Mouse (Mus musculus) liver, embryonic 11.5 days (tissue): ENCODE measurements around the gene Fmnl2. TPM values are rescaled to one million over a fixed set of nuclear protein-coding genes. Genes with fewer than 3 reads are reported as not detected.
A peak's percentile ranks its signal among the peaks of the same experiment; 100 is the strongest.

Source experiments
- ATAC-seq: fragments of 200-750 bp; cut with Nextera tagmentation; replicated peaks from 2 replicates; pipeline ENCODE4 v1.8.0; 2017; ENCODE audit warnings: moderate number of reproducible peaks, mild to moderate bottlenecking, moderate TSS enrichment, moderate library complexity; ENCODE audit not compliant: low FRiP score
- DNase-seq: peaks from one replicate; pipeline ENCODE4 v3.0.0-alpha.2; 2017; ENCODE audit warnings: low spot score
- H3K27ac ChIP-seq: fragments of 300-500 bp; sonication (generic); 2 replicates; pipeline ENCODE4 v1.5.1; 2014; ENCODE audit warnings: mild to moderate bottlenecking, low read depth, low read length, control low read depth
- H3K27me3 ChIP-seq: fragments of 300-500 bp; sonication (generic); replicated peaks from 2 replicates; pipeline ENCODE4 v1.6.1; 2014; ENCODE audit warnings: low read length, mixed read lengths; ENCODE audit not compliant: control insufficient read depth, insufficient read depth
- H3K36me3 ChIP-seq: fragments of 300-500 bp; sonication (generic); 2 replicates; pipeline ENCODE4 v1.6.1; 2014; ENCODE audit warnings: mild to moderate bottlenecking, low read length, moderate library complexity, mixed read lengths; ENCODE audit not compliant: control insufficient read depth, insufficient read depth
- H3K4me1 ChIP-seq: fragments of 300-500 bp; sonication (generic); replicated peaks from 2 replicates; pipeline ENCODE4 v1.6.1; 2014; ENCODE audit warnings: low read length, mixed read lengths; ENCODE audit not compliant: control insufficient read depth, insufficient read depth
- H3K4me2 ChIP-seq: fragments of 300-500 bp; sonication (generic); 2 replicates; pipeline ENCODE4 v1.6.1; 2014; ENCODE audit warnings: mild to moderate bottlenecking, control low read depth, moderate library complexity
- H3K4me3 ChIP-seq: fragments of 300-500 bp; sonication (generic); 2 replicates; pipeline ENCODE4 v1.5.1; 2014; ENCODE audit warnings: low read depth, low read length, control low read depth
- H3K9ac ChIP-seq: fragments of 300-500 bp; sonication (generic); 2 replicates; pipeline ENCODE4 v1.6.1; 2014; ENCODE audit warnings: low read depth, low read length, control low read depth
- H3K9me3 ChIP-seq: fragments of 300-500 bp; sonication (generic); 2 replicates; pipeline ENCODE4 v1.6.1; 2016; ENCODE audit warnings: low read length, inconsistent platforms, mixed read lengths; ENCODE audit not compliant: control insufficient read depth
- WGBS: fragments of 180-500 bp; shearing (Covaris S2); extraction: QIAGEN DNeasy Blood & Tissue Kit; methylation state at CpG from one replicate; pipeline ENCODE4 v1.1.7; 2014; 5-methylcytosine and 5-hydroxymethylcytosine counted together
- polyA plus RNA-seq: library from polyadenylated mRNA; unstranded; fragments of >200 nt; fragmentation: Nextera tagmentation; extraction: Ambion mirVana; gene quantifications from 2 replicates; pipeline ENCODE4 v1.2.1, GENCODE M21; 2014

Gene Fmnl2
- polyA plus RNA-seq, 1 experiment from 2014 or later, result 1.5 TPM

DNA sequence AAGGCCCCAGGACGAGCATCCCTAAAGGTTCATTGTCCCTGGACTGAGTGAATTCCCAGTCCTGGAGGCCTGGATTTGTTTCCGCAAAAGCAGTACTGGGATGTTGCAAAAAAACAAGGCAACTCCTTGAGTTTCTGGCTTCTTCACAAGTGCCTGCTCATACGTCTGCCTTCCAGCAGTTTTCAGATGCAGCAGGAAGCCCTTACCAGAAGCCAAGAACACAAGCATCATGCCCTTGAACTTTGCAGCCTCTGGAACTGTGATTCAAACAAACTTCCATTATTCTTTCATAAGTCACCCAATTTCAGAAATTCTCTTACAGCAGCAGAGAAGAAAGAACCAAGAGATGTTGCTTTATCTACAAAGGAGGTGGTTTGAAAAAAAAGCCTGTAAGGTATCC, 21.9 kb upstream of the Fmnl2 start:
- H3K27ac ChIP-seq, result no peak overlapping the region
- no peak for ATAC-seq

DNA sequence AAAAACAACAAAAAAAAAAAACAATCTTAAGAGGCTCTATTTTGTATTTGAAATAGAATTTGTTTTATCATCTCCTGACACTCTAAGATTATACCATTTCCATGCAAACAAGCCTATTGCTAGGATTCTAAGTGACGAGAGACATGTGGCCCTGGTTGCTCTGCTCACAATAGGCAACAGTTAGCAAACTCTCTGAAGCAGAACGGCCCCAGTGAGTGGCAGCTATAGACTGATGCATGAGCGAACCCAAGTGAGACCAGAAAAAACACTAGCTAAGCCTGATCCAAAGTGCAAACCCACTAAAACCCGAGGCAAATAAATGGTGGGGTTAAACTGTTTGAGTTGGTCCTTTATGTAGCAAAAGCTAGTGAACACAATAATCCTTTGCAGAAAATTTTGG, 18.6 kb upstream of the Fmnl2 start:
- no peaks in the 10 kb centered on the region for H3K9me3 ChIP-seq
- no peak for ATAC-seq
- H3K36me3 ChIP-seq, result no peaks in the 10 kb centered on the region
- H3K4me3 ChIP-seq, result no peak overlapping the region
- no peak overlapping the region for H3K4me2 ChIP-seq
- no peak overlapping the region for H3K27ac ChIP-seq
- no peaks in the 10 kb centered on the region for H3K4me1 ChIP-seq
- no peaks in the 10 kb centered on the region for H3K27me3 ChIP-seq
- no peak overlapping the region for H3K9ac ChIP-seq
- DNase-seq, result no peak
- 77% methylated on average over 4 of the region's 4 CpGs for WGBS

More for the DNA sequence above, 21.9 kb upstream of the Fmnl2 start:
- no peak overlapping the region for H3K4me3 ChIP-seq
- WGBS, result 82% methylated on average over 3 of the region's 3 CpGs
- H3K4me1 ChIP-seq, result no peaks in the 10 kb centered on the region
- H3K9me3 ChIP-seq, result no peaks in the 10 kb centered on the region
- no peaks in the 10 kb centered on the region for H3K36me3 ChIP-seq
- no peak for DNase-seq
- H3K4me2 ChIP-seq, result no peak overlapping the region
- no peak overlapping the region for H3K9ac ChIP-seq
- H3K27me3 ChIP-seq, result no peaks in the 10 kb centered on the region

DNA sequence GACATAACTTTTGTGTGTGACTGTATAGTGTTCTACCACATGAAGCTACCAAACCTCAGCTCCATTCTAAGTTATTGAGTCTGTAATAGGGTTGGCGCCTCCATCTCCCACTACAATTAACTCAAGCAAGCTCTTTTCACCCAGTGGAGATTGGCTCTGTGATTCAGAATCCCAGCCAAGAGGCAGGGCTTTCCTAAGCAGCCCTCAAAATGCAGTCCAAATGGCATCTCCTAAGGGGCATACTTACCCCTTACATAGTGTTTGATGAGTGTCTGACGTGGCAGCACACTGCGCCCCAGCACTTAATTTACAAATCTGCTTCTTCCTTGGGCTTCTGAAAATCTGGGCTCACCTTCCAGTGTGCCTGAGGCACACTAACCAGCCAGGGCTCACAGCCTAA, 17.8 kb upstream of the Fmnl2 start:
- Histone ChIP-seq H3K4me1 (no peaks in the 10 kb centered on the region), H3K9ac (no peak overlapping the region), H3K27ac (no peak overlapping the region), H3K27me3 (no peaks in the 10 kb centered on the region), H3K4me3 (no peak overlapping the region), H3K9me3 (no peaks in the 10 kb centered on the region), H3K4me2 (no peak overlapping the region), H3K36me3 (no peaks in the 10 kb centered on the region)
- WGBS, result 90% methylated on average over 3 of the region's 3 CpGs
- DNase-seq (no peak), ATAC-seq (no peak)

DNA sequence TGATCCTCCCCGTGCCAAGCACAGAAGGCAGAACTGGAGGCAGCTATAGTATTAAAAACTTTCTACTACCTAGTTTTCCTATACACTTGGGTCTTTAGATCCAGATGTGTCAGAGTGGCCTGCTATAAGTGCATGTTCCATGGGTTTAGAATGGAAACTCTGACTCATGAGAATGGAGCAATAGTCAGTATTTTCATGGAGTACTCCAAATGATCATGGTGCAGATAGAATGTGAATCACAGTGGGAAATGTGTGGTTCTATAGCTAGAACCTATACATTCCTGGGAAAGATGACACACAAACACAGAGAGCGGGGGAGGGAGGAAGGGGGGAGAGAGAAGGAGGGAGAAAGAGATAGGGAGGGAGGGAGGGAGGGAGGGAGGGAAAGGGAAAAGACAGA, 13.8 kb upstream of the Fmnl2 start:
- DNase-seq (no peak), ATAC-seq (no peak)
- Histone ChIP-seq H3K9ac (no peak overlapping the region), H3K27ac (no peak overlapping the region), H3K27me3 (0 out of 2 replicates have a peak, but pooled peaks cover 4% of the 10 kb centered on the region), H3K9me3 (no peaks in the 10 kb centered on the region), H3K4me1 (no peaks in the 10 kb centered on the region), H3K36me3 (no peaks in the 10 kb centered on the region), H3K4me3 (no peak overlapping the region), H3K4me2 (no peak overlapping the region)
- 73% methylated on average over 2 of the region's 2 CpGs for WGBS

DNA sequence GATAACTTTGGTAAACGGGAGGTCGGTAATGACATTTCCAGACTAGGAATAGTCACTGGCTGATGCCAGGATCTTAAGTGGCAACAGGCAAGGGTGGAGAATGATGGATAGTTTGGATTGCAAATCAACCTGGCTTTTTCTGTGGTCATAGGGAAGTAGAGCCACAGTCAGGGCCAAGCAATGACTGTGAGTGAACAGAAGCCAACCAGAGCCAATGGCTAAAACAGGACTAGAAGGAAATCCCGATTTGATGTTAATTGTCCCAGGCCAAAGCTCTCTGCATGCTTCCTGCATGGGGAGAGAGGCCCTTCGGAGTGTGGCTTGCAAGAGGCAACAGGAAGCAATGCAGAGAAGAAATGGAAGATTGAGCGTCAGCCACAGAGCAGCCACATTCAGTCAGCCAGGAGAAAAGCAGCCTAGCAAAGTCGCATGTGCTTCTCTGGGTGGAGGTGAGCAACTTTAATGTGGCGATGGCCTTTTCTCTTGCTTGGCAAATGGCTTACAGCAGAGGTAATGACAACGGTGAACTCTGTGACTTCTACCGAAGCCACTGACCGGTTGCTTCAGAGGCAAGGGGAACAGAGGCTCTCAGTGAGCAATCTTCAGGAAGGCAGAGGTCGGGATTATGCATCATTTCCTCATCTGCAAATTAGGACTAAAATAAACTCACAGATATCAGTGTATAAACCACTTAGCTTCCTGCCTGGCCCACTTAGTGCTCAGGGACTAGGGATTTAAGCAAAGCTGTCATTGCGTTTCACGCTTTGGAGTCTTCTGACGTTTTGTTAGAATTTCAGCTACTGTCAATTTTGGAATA, 12.5 kb upstream of the Fmnl2 start:
- Histone ChIP-seq H3K27me3 (0 out of 2 replicates have a peak, but pooled peaks cover 4% of the 10 kb centered on the region), H3K9ac (no peak overlapping the region), H3K4me3 (no peak overlapping the region), H3K36me3 (no peaks in the 10 kb centered on the region), H3K4me2 (no peak overlapping the region), H3K27ac (no peak overlapping the region), H3K9me3 (no peaks in the 10 kb centered on the region), H3K4me1 (no peaks in the 10 kb centered on the region)
- WGBS, result 39% methylated on average over 14 of the region's 14 CpGs
- DNase-seq, result no peak
- no peak for ATAC-seq

- DNase-seq (no peak), ATAC-seq (no peak)
- WGBS, result 64% methylated on average over 3 of the region's 3 CpGs
- no peak overlapping the region for H3K4me3 ChIP-seq
- no peak overlapping the region for H3K4me2 ChIP-seq
- H3K27me3 ChIP-seq, result 0 out of 2 replicates have a peak, but pooled peaks cover 4% of the 10 kb centered on the region
- no peaks in the 10 kb centered on the region for H3K36me3 ChIP-seq
- no peaks in the 10 kb centered on the region for H3K4me1 ChIP-seq
- no peaks in the 10 kb centered on the region for H3K9me3 ChIP-seq
- H3K9ac ChIP-seq, result no peak overlapping the region
- H3K27ac ChIP-seq, result no peak overlapping the region
These were observed 11.2 kb upstream of the Fmnl2 start for GRCm38 (mm10) chr2:52846506-52846905.

GRCm38 (mm10) chr2:52849092-52849491, 8.6 kb upstream of the Fmnl2 start:
- Histone ChIP-seq H3K36me3 (no peaks in the 10 kb centered on the region), H3K9ac (no peak overlapping the region), H3K27ac (no peak overlapping the region), H3K9me3 (no peaks in the 10 kb centered on the region), H3K4me1 (no peaks in the 10 kb centered on the region), H3K27me3 (0 out of 2 replicates have a peak, but pooled peaks cover 4% of the 10 kb centered on the region), H3K4me3 (no peak overlapping the region), H3K4me2 (no peak overlapping the region)
- no peak for DNase-seq
- no peak for ATAC-seq
- 69% methylated on average over 3 of the region's 3 CpGs for WGBS

- peak overlapping the region; percentile 71 for H3K4me3 ChIP-seq
- no peaks in the 10 kb centered on the region for H3K9me3 ChIP-seq
- H3K9ac ChIP-seq, result peak overlapping the region; percentile 66; the same call in 1 of the 2 replicates
- H3K36me3 ChIP-seq, result no peaks in the 10 kb centered on the region
- ATAC-seq, result peak; percentile 40
- no peak overlapping the region for H3K27ac ChIP-seq
- 1% methylated on average over 46 of the region's 46 CpGs for WGBS
- H3K27me3 ChIP-seq, result peaks cover 31% of the 10 kb centered on the region
- H3K4me1 ChIP-seq, result no peaks in the 10 kb centered on the region
- DNase-seq, result peak; percentile 66
- peak overlapping the region; percentile 93 for H3K4me2 ChIP-seq
These were observed 1.1 kb downstream of the Fmnl2 start for GRCm38 (mm10) chr2:52858529-52859465.
